Mouse (Mus musculus) thymus, adult 2 months (tissue): Measurements from ENCODE around the gene Emsy. TPM values are rescaled to one million over a fixed set of nuclear protein-coding genes. Genes with fewer than 3 reads are reported as not detected.
A peak's percentile ranks its signal among the peaks of the same experiment; 100 is the strongest.

Experiments
- DNase-seq: peaks from one replicate; pipeline ENCODE4 v3.0.0; 2021
- H3K27ac ChIP-seq: fragments of 200-500 bp; 2 replicates; pipeline ENCODE4 v1.5.1; 2012; ENCODE audit warnings: low read length, control low read depth; ENCODE audit not compliant: control insufficient read depth, insufficient read depth
- H3K27me3 ChIP-seq: fragments of 200-500 bp; 2 replicates; pipeline ENCODE4 v1.6.1; 2012; ENCODE audit warnings: mild to moderate bottlenecking, low read length, moderate library complexity, mixed read lengths; ENCODE audit not compliant: control insufficient read depth, insufficient read depth
- H3K36me3 ChIP-seq: fragments of 200-500 bp; 2 replicates; pipeline ENCODE4 v1.6.1; 2012; ENCODE audit warnings: mild to moderate bottlenecking, low read length, moderate library complexity; ENCODE audit not compliant: control insufficient read depth, insufficient read depth
- H3K4me1 ChIP-seq: fragments of 200-500 bp; replicated peaks from 2 replicates; pipeline ENCODE4 v1.6.1; 2012; ENCODE audit warnings: low read length; ENCODE audit not compliant: control insufficient read depth, insufficient read depth
- H3K4me3 ChIP-seq: fragments of 200-500 bp; 2 replicates; pipeline ENCODE4 v1.5.1; 2012; ENCODE audit warnings: mild to moderate bottlenecking, low read length, control low read depth, moderate library complexity; ENCODE audit not compliant: control insufficient read depth, insufficient read depth
- CTCF ChIP-seq: fragments of 200-500 bp; IDR thresholded peaks from 2 replicates; pipeline ENCODE4 v1.5.1; 2012; ENCODE audit warnings: mild to moderate bottlenecking, control low read depth, low read length, moderate library complexity, borderline replicate concordance; ENCODE audit not compliant: control insufficient read depth, poor library complexity, insufficient read depth; ENCODE audit errors: extremely low read depth
- POLR2A ChIP-seq: fragments of 200-500 bp; IDR thresholded peaks from 2 replicates; pipeline ENCODE4 v1.6.1; 2012; ENCODE audit warnings: mild to moderate bottlenecking, low read length, control low read depth, moderate library complexity; ENCODE audit not compliant: control insufficient read depth, poor library complexity, insufficient read depth; ENCODE audit errors: extremely low read depth
- WGBS: fragments of 180-500 bp; shearing (Covaris S2); methylation state at CpG from one replicate; pipeline ENCODE4 v1.1.7; 2018; 5-methylcytosine and 5-hydroxymethylcytosine counted together
- polyA plus RNA-seq: library from polyadenylated mRNA; depleted of rRNA; stranded (reverse); fragments of >200 nt; gene quantifications from 2 replicates; pipeline ENCODE4 v1.2.3, GENCODE M21; 2012

The Emsy gene
- polyA plus RNA-seq, 1 experiment, result 52.8 TPM

GRCm38 (mm10) chr7:98608520-98608919, 48.1 kb downstream of the Emsy start:
- H3K4me1 ChIP-seq, result no peaks in the 10 kb centered on the region
- H3K27ac ChIP-seq, result no peak overlapping the region
- no peak for TF ChIP-seq POLR2A
- no peak for TF ChIP-seq CTCF
- DNase-seq, result no peak
- no peaks in the 10 kb centered on the region for H3K27me3 ChIP-seq
- peaks cover 30% of the 10 kb centered on the region for H3K36me3 ChIP-seq
- H3K4me3 ChIP-seq, result no peak overlapping the region

- Histone ChIP-seq H3K4me1 (no peaks in the 10 kb centered on the region), H3K36me3 (peaks cover 29% of the 10 kb centered on the region), H3K27me3 (no peaks in the 10 kb centered on the region), H3K4me3 (no peak overlapping the region), H3K27ac (no peak overlapping the region)
- 73% methylated on average over 4 of the region's 4 CpGs for WGBS
- peak; percentile 11 for DNase-seq
- TF ChIP-seq POLR2A (no peak), CTCF (no peak)
These were observed 49.4 kb downstream of the Emsy start for GRCm38 (mm10) chr7:98607158-98607557.

- Histone ChIP-seq H3K4me3 (no peak overlapping the region), H3K27ac (no peak overlapping the region), H3K36me3 (peaks cover 31% of the 10 kb centered on the region), H3K27me3 (no peaks in the 10 kb centered on the region), H3K4me1 (no peaks in the 10 kb centered on the region)
- WGBS, result 56% methylated on average over 4 of the region's 4 CpGs
- no peak for DNase-seq
- no peak for TF ChIP-seq CTCF
- TF ChIP-seq POLR2A, result no peak
These were observed 54.9 kb downstream of the Emsy start for GRCm38 (mm10) chr7:98601715-98602114.

GRCm38 (mm10) chr7:98597402-98597801, 59.2 kb downstream of the Emsy start:
- Histone ChIP-seq H3K4me1 (peaks cover 12% of the 10 kb centered on the region), H3K27ac (no peak overlapping the region), H3K36me3 (peaks cover 47% of the 10 kb centered on the region), H3K4me3 (no peak overlapping the region), H3K27me3 (no peaks in the 10 kb centered on the region)
- DNase-seq, result no peak
- no peak for TF ChIP-seq POLR2A
- no peak for TF ChIP-seq CTCF
- 97% methylated on average over 8 of the region's 8 CpGs for WGBS

GRCm38 (mm10) chr7:98594731-98595130, 61.9 kb downstream of the Emsy start:
- peak; percentile 36 for DNase-seq
- H3K36me3 ChIP-seq, result peaks cover 37% of the 10 kb centered on the region
- 17% methylated on average over 4 of the region's 4 CpGs for WGBS

GRCm38 (mm10) chr7:98593276-98593675, 63.3 kb downstream of the Emsy start:
- WGBS, result 97% methylated on average over 6 of the region's 6 CpGs
- Histone ChIP-seq H3K27ac (no peak overlapping the region), H3K4me1 (peaks cover 12% of the 10 kb centered on the region), H3K27me3 (no peaks in the 10 kb centered on the region), H3K4me3 (no peak overlapping the region), H3K36me3 (peaks cover 43% of the 10 kb centered on the region)
- DNase-seq, result no peak
- TF ChIP-seq POLR2A, result no peak
- TF ChIP-seq CTCF, result no peak

More at GRCm38 (mm10) chr7:98594731-98595130, 61.9 kb downstream of the Emsy start:
- H3K27ac ChIP-seq, result peak overlapping the region; percentile 13; the same call in 1 of the 2 replicates
- H3K27me3 ChIP-seq, result no peaks in the 10 kb centered on the region
- H3K4me1 ChIP-seq, result peaks cover 12% of the 10 kb centered on the region
- no peak overlapping the region for H3K4me3 ChIP-seq
- TF ChIP-seq CTCF (no peak), POLR2A (no peak)

GRCm38 (mm10) chr7:98589028-98589427, 67.6 kb downstream of the Emsy start:
- DNase-seq, result no peak
- H3K27me3 ChIP-seq, result no peaks in the 10 kb centered on the region
- H3K4me1 ChIP-seq, result no peaks in the 10 kb centered on the region
- H3K36me3 ChIP-seq, result peaks cover 29% of the 10 kb centered on the region
- no peak overlapping the region for H3K4me3 ChIP-seq
- 62% methylated on average over 3 of the region's 3 CpGs for WGBS
- H3K27ac ChIP-seq, result no peak overlapping the region
- TF ChIP-seq CTCF (no peak), POLR2A (no peak)
